Mouse (Mus musculus) kidney, postnatal 36 days (tissue): ENCODE measurements around the gene Stard5.
A peak's percentile ranks its signal among the peaks of the same experiment; 100 is the strongest.

ENCODE experiments used
- DNase-seq, 2 experiments: peaks; one replicate each; pipeline ENCODE4 v3.0.0; 2021 to 2022; ENCODE audit warnings: mixed read lengths in 2 of 2

Stard5 gene

GRCm38 (mm10) chr7:83631828-83632681 lies at the start of gene Stard5:
TSS of gene Stard5 (plus strand) at chr7:83631959.
- peak; percentile 97 to 98 for DNase-seq

GRCm38 (mm10) chr7:83584639-83585471 lies 46.9 kb upstream of the Stard5 start, which contains the start of gene Tmc3:
TSS of gene Tmc3 (plus strand) at chr7:83584927.
- peak; percentile 29 to 39 for DNase-seq

DNA sequence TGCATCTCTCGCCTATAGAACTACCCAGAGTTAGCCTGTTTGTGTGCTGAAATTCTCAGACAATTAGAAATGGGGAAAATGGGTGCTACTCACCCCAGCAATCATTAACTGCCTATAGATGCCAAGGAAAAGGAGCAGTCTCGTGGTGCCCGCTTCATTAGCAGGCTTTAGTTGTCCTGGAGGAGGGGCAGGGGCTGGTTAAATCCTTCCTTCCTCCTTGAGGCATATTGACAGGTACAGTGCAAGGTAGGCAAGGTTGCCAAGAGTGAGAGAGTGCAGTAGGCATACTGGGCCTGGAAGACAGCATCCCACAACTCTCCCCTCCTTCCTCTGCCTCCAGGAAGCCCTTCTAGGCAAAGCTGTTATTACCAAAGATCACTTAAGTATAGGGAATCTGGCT lies 37.7 kb upstream of the Stard5 start:
- peak; percentile 36 to 45 for DNase-seq

DNA sequence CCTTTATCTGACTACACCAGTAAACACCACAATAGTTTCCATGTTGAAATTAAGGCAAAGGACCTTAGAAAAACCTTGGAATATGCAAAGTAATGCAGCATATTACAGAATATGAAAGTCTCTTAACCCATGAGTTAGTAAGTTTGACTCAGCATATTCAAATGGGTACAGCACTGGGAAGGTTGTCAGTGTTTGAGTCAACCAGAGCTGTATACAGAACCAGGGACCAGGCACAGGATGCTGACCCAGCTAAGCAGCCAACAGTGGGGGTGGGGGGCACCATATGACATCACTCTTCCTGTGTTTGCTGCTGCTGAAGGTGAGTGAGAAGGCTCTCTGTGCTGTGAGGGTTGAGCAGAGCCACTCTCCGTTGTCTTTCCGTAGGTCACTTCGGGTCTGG lies 34.7 kb upstream of the Stard5 start:
- DNase-seq = no peak

GRCm38 (mm10) chr7:83598997-83599912 lies 32.5 kb upstream of the Stard5 start:
- no peak for DNase-seq

DNA sequence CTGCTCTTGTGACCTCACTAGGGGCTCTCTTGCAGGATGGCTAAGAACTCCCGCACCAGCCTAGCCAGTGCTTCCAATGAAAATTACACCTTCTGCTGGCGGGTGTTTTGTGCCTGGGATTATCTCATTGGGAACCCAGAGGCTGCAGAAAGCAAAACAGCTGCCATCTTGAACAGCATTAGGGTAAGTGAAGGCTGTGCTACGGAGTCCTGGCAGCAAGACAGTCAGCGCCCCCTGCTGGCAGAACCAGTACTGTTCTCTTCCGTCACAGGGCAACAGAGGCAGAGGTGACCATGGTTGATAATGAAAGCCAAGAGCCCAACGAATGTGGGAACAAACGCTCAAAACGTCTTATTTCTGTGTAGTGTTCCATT lies 31.9 kb upstream of the Stard5 start:
- peak; percentile 27 to 81 for DNase-seq

GRCm38 (mm10) chr7:83604180-83604944 lies 27.4 kb upstream of the Stard5 start:
- DNase-seq = no peak

- DNase-seq = no peak
These were observed 25.0 kb upstream of the Stard5 start for GRCm38 (mm10) chr7:83606796-83607195.

DNA sequence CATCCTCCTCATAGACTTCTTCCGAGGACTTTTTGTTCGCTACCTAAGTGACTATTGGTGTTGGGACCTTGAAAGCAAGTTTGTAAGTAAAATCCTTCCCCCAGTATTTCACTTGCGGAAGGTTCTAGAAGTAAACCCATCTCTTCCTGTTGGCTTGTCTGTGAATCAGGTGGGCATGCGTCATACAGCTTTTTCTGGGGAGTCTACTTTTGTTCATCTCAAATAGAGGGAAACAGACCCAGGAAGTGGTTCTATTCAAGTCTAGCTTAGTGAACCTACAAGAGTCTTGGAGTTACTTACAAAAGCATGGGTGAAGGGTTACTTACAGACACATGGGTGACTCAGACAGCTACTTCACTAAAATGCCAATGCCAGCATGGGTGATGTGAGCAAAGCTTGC lies 21.9 kb upstream of the Stard5 start:
- DNase-seq = no peak

- DNase-seq = peak in 1 of 2 experiments; percentile 57
These were observed 19.9 kb upstream of the Stard5 start for GRCm38 (mm10) chr7:83611886-83612285.

- no peak for DNase-seq
These were observed 16.5 kb upstream of the Stard5 start for GRCm38 (mm10) chr7:83615272-83615671.

DNA sequence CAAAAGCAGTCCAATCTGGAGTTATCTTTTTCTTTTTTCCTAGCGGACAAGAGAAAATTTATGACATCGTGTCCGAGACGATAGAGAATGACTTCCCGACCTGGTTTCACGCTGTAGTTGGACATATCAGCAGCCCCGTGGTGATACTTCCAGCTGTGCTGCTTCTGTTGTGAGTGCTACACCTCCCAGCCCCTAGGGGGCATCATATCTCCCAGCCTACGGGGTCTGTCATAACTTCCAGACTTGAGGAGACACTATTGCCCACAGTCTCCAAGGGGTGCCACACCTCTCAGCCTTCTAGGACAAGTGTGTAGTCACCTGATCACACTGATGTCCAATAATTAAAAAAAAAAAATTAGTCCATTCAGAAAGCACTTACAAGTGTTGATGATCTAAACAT lies 15.9 kb upstream of the Stard5 start:
- no peak for DNase-seq

DNA sequence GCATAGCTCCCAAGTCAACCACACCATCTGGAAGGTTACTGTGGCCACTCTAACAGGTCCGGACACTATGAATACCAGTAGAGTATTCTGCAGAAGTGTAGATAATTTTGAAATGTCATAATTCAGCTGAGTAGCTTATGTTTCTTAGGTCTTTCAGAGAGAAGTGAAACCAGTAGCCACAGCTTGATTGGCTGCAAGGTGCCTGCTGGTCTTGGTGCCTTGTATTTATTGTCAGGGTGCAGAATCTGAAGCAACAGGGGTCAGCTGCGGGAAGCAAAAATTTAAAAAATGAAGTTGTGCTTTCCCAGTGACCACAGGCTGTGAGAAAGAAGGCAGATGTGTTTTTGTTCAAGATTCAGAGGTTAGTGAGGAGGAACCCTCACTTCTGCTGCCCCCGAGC lies 15.5 kb upstream of the Stard5 start:
- DNase-seq = no peak

DNA sequence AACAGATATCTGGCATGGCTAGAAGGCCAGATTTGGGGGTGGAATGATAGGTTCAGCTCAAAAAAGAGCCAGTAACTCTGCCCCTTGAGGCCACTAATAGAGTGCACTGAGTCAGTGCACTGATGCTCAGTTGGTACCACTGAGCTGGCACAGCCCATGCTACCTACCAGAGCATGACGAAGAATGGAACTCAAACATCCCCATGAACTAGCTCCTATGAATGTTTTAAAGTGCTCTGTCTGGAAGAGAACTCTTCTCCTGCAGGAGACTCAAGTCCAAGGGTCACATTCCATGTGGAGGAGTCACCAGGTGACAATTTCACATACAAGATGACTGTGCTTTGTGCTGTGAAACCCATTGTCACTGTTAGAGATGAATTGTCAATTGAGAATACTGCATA lies 13.1 kb upstream of the Stard5 start:
- DNase-seq = peak; percentile 70 to 71

GRCm38 (mm10) chr7:83622582-83622981 lies 9.2 kb upstream of the Stard5 start:
- no peak for DNase-seq

- no peak for DNase-seq
These were observed 7.7 kb upstream of the Stard5 start for GRCm38 (mm10) chr7:83624065-83624464.

DNA sequence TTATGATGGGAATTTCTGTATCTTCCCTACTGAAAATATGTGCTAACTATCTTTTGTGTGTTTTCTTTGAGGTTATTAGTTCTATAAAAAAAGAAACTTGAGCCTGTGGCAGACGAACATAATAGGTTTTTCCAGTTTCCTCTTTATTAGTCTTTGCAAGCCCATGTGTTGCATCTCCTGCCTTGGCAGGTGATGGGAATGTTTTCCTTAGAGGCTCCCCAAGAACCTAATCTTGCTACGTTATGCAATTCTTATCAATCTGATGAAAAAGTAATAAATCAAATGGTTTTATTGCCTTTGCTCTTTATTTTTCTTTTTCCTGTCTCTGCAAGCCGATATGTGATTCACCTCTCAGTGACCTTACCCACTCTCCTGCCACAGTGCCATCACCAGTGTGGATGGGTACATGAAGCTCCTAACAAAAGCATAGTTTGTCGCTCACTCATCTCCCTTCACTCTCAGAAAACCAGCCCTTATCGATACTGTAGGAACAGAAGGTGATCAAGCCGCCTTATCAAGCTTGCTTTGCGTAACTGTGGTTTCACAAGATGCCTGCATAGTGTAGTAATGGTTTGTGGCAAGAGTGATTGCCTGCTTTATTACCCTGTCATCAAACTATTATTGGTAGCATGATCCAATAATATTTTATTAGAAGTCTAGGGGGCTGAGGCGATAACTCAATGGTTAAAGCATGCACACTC lies 5.1 kb upstream of the Stard5 start:
- no peak for DNase-seq

- no peak for DNase-seq
These were observed 4.4 kb upstream of the Stard5 start for GRCm38 (mm10) chr7:83627369-83627768.

DNA sequence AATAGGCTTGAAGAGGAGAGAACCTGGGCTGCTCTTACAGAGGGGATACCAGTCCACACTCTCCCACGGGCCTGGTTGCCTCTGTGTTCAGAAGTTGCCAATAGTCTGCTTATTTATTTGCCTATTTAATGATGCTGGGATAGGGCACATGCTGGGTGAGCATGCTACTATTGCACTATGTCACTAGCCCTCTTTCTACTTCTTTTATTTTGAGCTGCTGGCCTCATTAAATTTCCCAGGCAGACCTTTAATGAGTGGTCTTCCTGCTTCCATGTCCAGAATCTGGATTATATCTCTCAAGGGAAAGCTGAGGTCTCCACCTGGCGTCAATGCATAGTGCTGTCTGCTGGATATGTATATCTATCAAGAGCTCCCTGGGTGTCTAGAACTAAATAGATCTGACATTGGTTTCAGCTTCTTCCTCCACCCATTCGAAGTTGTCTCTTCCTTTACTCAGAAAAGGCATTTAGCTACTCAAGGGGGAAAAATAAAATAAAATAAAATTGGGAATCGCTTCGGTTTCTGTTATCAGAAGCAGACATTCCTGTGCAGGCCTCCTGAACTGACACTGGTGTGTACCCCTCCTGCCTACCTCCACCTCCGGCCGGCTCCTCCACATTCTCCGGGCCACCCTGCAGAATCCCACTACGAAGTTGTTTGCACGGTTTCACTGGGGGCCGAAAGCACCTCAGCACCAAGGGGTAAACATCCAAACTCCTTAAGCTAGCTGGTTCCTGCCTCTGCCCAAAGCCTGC lies 509 bp upstream of the Stard5 start:
- no peak for DNase-seq

GRCm38 (mm10) chr7:83632682-83633120 lies 942 bp downstream of the Stard5 start:
- DNase-seq = peak in 1 of 2 experiments; percentile 43
